ENCODE assay signal across 8 mouse cellular contexts in the genomic region with DNA sequence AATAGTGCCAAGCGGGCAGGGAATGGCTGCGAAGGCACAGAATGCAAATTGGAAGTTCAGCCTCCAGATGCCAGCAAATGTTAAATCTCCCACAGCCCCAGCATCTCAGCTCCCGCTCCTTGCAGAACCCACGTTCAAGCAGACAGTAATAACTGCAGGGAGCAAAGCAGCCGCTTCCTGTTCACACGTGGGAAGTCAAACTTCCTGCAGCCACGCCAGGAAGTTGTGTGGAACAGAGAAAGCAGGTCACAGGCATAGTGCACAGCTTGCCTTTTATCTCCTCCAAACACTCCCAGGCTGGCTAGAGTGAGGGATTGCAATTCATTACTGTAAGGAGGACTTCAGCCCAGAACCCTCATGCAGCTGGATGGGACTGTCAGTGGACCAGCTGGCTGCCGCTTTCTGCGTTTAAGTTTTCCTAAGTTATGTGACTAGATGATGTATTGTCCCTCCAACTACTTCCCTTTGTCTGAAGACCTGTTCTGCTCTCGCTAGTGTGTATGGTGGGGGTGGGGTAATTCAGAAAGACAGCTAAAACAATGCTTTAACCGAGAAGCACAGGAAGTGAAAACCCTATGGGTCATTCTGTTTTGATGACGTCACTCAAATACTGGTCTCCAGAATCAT.
A peak's percentile ranks its signal among the peaks of the same experiment; 100 is the strongest.
DNase-seq lines count a peak whose midpoint lies in the region; ATAC-seq lines count a peak whose summit lies in the region.

No protein-coding gene starts in this region.

- WGBS in embryonic facial prominence, embryonic 10.5 days, result 41% methylated on average over 12 of the region's 12 CpGs
- 25% methylated on average over 12 of the region's 12 CpGs for WGBS in heart, embryonic 16.5 days
- 17% methylated on average over 12 of the region's 12 CpGs for WGBS in limb, embryonic 15.5 days
- 22% methylated on average over 12 of the region's 12 CpGs for WGBS in neural tube, embryonic 12.5 days

- no peaks in the 10 kb centered on the region for H3K36me3 ChIP-seq in embryonic facial prominence, embryonic 10.5 days (replicated peaks)
- no peaks in the 10 kb centered on the region for H3K36me3 ChIP-seq in heart, embryonic 16.5 days (ENCODE audit: control insufficient read depth, insufficient read depth)
- no peaks in the 10 kb centered on the region for H3K36me3 ChIP-seq in limb, embryonic 15.5 days
- H3K36me3 ChIP-seq in neural tube, embryonic 12.5 days, result no peaks in the 10 kb centered on the region

- peaks cover 8% of the 10 kb centered on the region for H3K4me1 ChIP-seq in embryonic facial prominence, embryonic 10.5 days
- peaks cover 4% of the 10 kb centered on the region; the same call in 1 of the 2 replicates for H3K4me1 ChIP-seq in heart, embryonic 16.5 days (ENCODE audit: control insufficient read depth, insufficient read depth, low read length)
- peaks cover 7% of the 10 kb centered on the region for H3K4me1 ChIP-seq in limb, embryonic 15.5 days
- H3K4me1 ChIP-seq in neural tube, embryonic 12.5 days, result peaks cover 10% of the 10 kb centered on the region

- no peak overlapping the region for H3K4me3 ChIP-seq in embryonic facial prominence, embryonic 10.5 days
- peak overlapping the region; percentile 28 for H3K4me3 ChIP-seq in heart, embryonic 16.5 days (ENCODE audit: low read length)
- H3K4me3 ChIP-seq in limb, embryonic 15.5 days, result peak overlapping the region; percentile 12; the same call in 1 of the 2 replicates
- H3K4me3 ChIP-seq in neural tube, embryonic 12.5 days, result no peak overlapping the region

- no peaks in the 10 kb centered on the region for H3K27me3 ChIP-seq in embryonic facial prominence, embryonic 10.5 days (replicated peaks; ENCODE audit: low read depth, poor library complexity, severe bottlenecking)
- H3K27me3 ChIP-seq in heart, embryonic 16.5 days (ENCODE audit: control insufficient read depth, insufficient read depth, low read length), result no peaks in the 10 kb centered on the region
- no peaks in the 10 kb centered on the region for H3K27me3 ChIP-seq in limb, embryonic 15.5 days
- no peaks in the 10 kb centered on the region for H3K27me3 ChIP-seq in neural tube, embryonic 12.5 days (replicated peaks)

- ATAC-seq in heart, embryonic 16.5 days (replicated peaks; ENCODE audit: extremely low read depth, insufficient read depth, low FRiP score), result peak; percentile 70
- ATAC-seq in limb, embryonic 15.5 days (ENCODE audit: insufficient number of reproducible peaks, low FRiP score, low TSS enrichment, low read depth), result peak; percentile 30; the same call in 1 of the 2 replicates
- peak; percentile 48; the same call in 1 of the 2 replicates for ATAC-seq in neural tube, embryonic 12.5 days (ENCODE audit: low FRiP score, low read depth)

- peak overlapping the region; percentile 72 for H3K27ac ChIP-seq in embryonic facial prominence, embryonic 10.5 days (replicated peaks)
- peak overlapping the region; percentile 79 for H3K27ac ChIP-seq in heart, embryonic 16.5 days (ENCODE audit: low read length)
- H3K27ac ChIP-seq in limb, embryonic 15.5 days, result peak overlapping the region; percentile 34; the same call in 1 of the 2 replicates
- H3K27ac ChIP-seq in neural tube, embryonic 12.5 days, result no peak overlapping the region

- H3K9ac ChIP-seq in heart, embryonic 16.5 days (ENCODE audit: low read length), result peak overlapping the region; percentile 12; the same call in 1 of the 2 replicates
- H3K9ac ChIP-seq in limb, embryonic 15.5 days, result no peak overlapping the region
- H3K9ac ChIP-seq in neural tube, embryonic 12.5 days, result no peak overlapping the region

- DNase-seq in cerebellum, postnatal 25 days, result peak; percentile 27 to 41
- DNase-seq in cerebellum, adult 9-11 months, result no peak
- DNase-seq in embryonic facial prominence, embryonic 10.5 days (ENCODE audit: low spot score), result peak; percentile 13
- peak; percentile 55 for DNase-seq in kidney, postnatal 10 days
- DNase-seq in adipocyte (ENCODE audit: low spot score), result no peak

- H3K9me3 ChIP-seq in embryonic facial prominence, embryonic 10.5 days, result no peaks in the 10 kb centered on the region
- H3K9me3 ChIP-seq in heart, embryonic 16.5 days (replicated peaks; ENCODE audit: control insufficient read depth, low read length), result no peaks in the 10 kb centered on the region
- H3K9me3 ChIP-seq in limb, embryonic 15.5 days, result no peaks in the 10 kb centered on the region
- no peaks in the 10 kb centered on the region for H3K9me3 ChIP-seq in neural tube, embryonic 12.5 days

- H3K4me2 ChIP-seq in heart, embryonic 16.5 days (ENCODE audit: low read depth, low read length), result peak overlapping the region; percentile 59
- peak overlapping the region; percentile 39 for H3K4me2 ChIP-seq in limb, embryonic 15.5 days
- peak overlapping the region; percentile 35 for H3K4me2 ChIP-seq in neural tube, embryonic 12.5 days (replicated peaks)

Comparison
In these comparisons a context has a peak if more than half of its experiments do, and no peak if none do; other contexts are left out.
1. DNase-seq: peak in cerebellum, postnatal 25 days (2 of 2), embryonic facial prominence, embryonic 10.5 days (single experiment) and kidney, postnatal 10 days (single experiment); none in cerebellum, adult 9-11 months (single experiment) and adipocyte (single experiment).
2. H3K4me3 ChIP-seq: peak in heart, embryonic 16.5 days (single experiment) and limb, embryonic 15.5 days (single experiment); none in embryonic facial prominence, embryonic 10.5 days (single experiment) and neural tube, embryonic 12.5 days (single experiment).
3. Peak in every context shown above with its lines, with median percentiles within 50 percentile points of each other: ATAC-seq and H3K4me2 ChIP-seq.